Mouse (Mus musculus): ENCODE data around the gene Cdhr2.

GRCm38 (mm10) chr13:54704890-54705289 is 3.6 kb downstream of the Cdhr2 start:
- TF ChIP-seq CTCF (IDR thresholded peaks at IDR 0.05; ENCODE audit: borderline replicate concordance, insufficient read depth, low read depth, low read length) (no peak), POLR2A (IDR thresholded peaks at IDR 0.05; ENCODE audit: borderline replicate concordance, insufficient read depth, low read length) (no peak)

Measured in cerebellum, adult 2 months (tissue).